Mouse (Mus musculus): ENCODE data around the gene Cyp39a1.

Cyp39a1 gene

GRCm38 (mm10) chr17:43788222-43788621 is 121.0 kb downstream of the Cyp39a1 start:
- no peak for DNase-seq (ENCODE audit: low spot score)

GRCm38 (mm10) chr17:43789376-43789775 is 122.2 kb downstream of the Cyp39a1 start:
- no peak for DNase-seq (ENCODE audit: low spot score)

GRCm38 (mm10) chr17:43791751-43792150 is 124.5 kb downstream of the Cyp39a1 start:
- DNase-seq (ENCODE audit: low spot score) = no peak

- no peak for DNase-seq (ENCODE audit: low spot score)
Measured at GRCm38 (mm10) chr17:43794731-43795280, 127.6 kb downstream of the Cyp39a1 start.

All from spleen, adult 12 weeks (tissue).